Mouse (Mus musculus) megakaryocyte progenitor cell, adult 5-6 weeks (primary cell): ENCODE results near the gene Mtnr1b. TPM values are rescaled to one million over a fixed set of nuclear protein-coding genes. Genes with fewer than 3 reads are reported as not detected.

ENCODE experiments used
- ATAC-seq: replicated peaks from 2 replicates; pipeline ENCODE4 v1.8.0; 2016; ENCODE audit warnings: mild to moderate bottlenecking, moderate TSS enrichment, inconsistent platforms; ENCODE audit not compliant: poor library complexity
- total RNA-seq, 2 experiments: library from RNA; stranded (forward) in 1 of 2; stranded (reverse) in 1 of 2; fragments of 157-497, 149-512 nt in 1 of 2; fragments of 200-1000 nt in 1 of 2; gene quantifications; 2 replicates each; pipeline versions ENCODE4 v1.2.3 to v1.2.4; 2015 to 2017

The Mtnr1b gene
- total RNA-seq, 2 experiments from 2014 or later, result not detected

- no peak for ATAC-seq
Measured at GRCm38 (mm10) chr9:15804296-15804695, 70.1 kb downstream of the Mtnr1b start.

DNA sequence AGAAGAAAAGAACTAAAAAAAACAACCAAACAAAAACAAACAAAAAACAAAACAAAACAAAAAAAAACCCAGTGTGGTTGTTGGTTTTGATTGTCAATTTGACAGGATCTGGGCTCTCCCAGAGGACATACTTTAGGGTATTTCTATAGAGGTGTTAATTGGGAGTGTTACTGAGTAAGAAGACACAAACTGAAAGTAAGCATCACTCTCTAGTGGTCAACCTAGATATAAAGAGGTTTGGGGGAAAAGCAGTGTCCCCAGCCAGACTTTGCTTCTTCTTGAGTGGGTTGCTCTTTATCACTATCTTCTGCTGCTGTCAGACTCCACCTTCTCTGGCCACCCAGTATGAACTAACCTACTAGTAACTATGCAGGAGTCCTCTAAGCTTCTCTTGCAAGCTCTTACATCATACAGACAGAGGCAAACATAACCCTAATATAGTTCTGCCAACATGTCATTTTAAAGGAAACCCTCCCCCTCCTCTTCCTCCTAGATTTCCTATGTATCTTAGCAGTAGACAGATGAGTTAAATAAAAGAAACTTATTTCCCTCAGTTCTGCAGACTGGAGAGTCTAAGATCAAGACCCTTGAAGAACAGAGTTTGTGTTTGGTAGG lies 71.8 kb downstream of the Mtnr1b start:
- ATAC-seq, result no peak

DNA sequence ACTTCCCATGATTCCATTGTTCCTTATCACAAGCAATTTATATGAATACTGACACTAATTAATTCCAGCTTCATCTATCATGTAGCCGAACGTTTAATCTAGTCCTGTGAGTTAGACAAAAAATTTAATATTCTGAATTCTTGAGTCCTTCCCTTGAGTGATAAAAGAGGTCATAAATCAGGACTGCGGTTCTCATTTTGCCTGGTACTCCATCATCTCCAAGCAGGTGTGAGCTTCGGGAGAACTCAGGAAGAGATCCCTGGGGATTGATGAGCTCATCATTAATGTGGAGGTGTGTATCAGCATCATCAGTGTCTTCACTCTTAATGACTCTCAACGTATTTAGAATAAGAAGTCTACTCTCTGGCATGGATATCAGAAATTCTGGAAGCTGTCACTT lies 74.0 kb downstream of the Mtnr1b start:
- ATAC-seq, result no peak

GRCm38 (mm10) chr9:15794408-15794807 lies 79.9 kb downstream of the Mtnr1b start:
- ATAC-seq, result no peak

DNA sequence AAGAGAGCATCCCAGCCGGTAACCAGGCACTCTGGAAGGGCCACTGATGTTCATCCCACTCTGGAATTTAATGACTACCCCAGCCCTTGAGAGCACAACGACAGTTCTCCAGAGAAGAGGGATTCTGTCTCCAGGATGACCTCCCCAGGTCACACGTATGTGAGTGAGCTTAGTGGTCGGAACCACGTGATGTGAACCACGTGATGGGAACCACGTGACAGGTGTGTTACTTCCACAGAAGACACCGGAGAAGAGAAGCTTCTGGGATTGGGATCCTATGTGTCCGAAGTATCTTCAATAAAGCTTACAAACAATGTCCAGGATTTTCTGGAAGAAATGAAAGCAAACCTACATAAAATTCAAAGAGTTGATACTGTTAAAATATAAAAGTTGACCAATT lies 82.3 kb downstream of the Mtnr1b start:
- no peak for ATAC-seq

- ATAC-seq, result no peak
Measured at GRCm38 (mm10) chr9:15786610-15787009, 87.7 kb downstream of the Mtnr1b start.

DNA sequence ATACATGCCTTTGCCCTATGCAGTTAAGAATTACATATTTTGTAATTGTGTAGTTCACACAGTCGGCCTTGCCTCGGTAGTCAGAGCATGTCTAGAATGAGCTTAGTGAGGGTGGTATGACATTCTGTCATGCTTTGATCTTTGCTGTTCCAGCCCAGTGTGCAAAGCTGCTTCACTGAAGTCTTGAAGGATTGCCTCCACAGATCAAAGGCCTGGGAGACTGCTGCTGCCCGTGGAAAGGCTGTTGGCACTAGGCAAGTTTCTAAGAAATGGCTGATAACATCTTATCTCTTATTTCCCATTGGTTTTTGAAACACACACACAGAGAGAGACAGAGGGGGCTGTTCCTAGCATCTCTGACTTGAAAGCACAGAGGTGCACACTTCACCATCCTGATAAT lies 88.2 kb downstream of the Mtnr1b start:
- ATAC-seq, result no peak

DNA sequence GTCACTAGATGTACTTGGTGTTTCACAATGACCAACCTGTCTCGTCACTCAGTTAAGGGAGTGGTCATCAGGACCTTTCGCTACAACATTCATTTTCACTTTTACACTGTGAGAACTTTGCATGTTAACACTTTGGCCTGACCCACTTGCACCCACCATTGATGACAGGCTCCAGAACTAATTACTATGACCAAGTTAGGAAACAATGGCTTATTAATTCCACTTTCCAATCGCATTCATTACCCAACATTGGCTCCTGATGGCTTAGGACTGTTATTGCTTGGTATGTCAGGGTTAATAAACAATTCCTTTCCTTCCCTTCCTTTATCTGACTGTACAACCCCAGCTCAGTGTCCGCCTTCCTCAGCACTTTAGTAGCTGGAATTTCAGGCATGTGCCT lies 92.4 kb downstream of the Mtnr1b start:
- ATAC-seq, result no peak

GRCm38 (mm10) chr9:15774911-15775310 lies 99.4 kb downstream of the Mtnr1b start:
- no peak for ATAC-seq

Other genes starting within 250 kb of the Mtnr1b start
- gene Deup1, start 246.6 kb downstream of the Mtnr1b start, total RNA-seq (2015), result not detected in 2 replicates
- gene Deup1, start 246.6 kb downstream of the Mtnr1b start, total RNA-seq (2017), result not detected in 2 replicates
- gene Slc36a4, start 164.8 kb downstream of the Mtnr1b start, total RNA-seq (2015), result 10.7 and 11.5 TPM in 2 replicates
- 11.0 and 12.6 TPM in 2 replicates for gene Slc36a4, start 164.8 kb downstream of the Mtnr1b start, total RNA-seq (2017)